Mouse (Mus musculus): ENCODE results near the gene Nupr1.

GRCm38 (mm10) chr7:126586839-126587238 lies 43.8 kb downstream of the Nupr1 start:
- no peak for TF ChIP-seq CTCF (IDR thresholded peaks at IDR 0.05; ENCODE audit: low read depth, low read length)
- TF ChIP-seq POLR2A (IDR thresholded peaks at IDR 0.05; ENCODE audit: extremely low read depth, insufficient read depth, low read length): no peak

Measured in liver, adult 2 months (tissue).